In genomic region chr11:112811152-112811871, GRCm38 (mm10) we compare ENCODE assay signal across 8 mouse cellular contexts. TPM values are rescaled to one million over a fixed set of nuclear protein-coding genes. Genes with fewer than 3 reads are reported as not detected.
DNase-seq lines count a peak whose midpoint lies in the region; ATAC-seq and TF ChIP-seq lines count a peak whose summit lies in the region.

No protein-coding gene starts in this region.

- DNase-seq in adrenal gland, adult (ENCODE audit: inconsistent age in 2 of 2, low spot score in 1 of 2) = peak; percentile 79 to 90
- DNase-seq in kidney, postnatal 0 days (ENCODE audit: low spot score) = peak; percentile 35
- peak; percentile 47 to 57 for DNase-seq in right cerebral cortex, postnatal 36 days (ENCODE audit: low spot score in 2 of 2)
- no peak for DNase-seq in spleen, adult 12 weeks (ENCODE audit: low spot score)
- DNase-seq in gastrocnemius, postnatal 4 days (ENCODE audit: low spot score in 2 of 2) = no peak

- no peak overlapping the region for H3K27ac ChIP-seq in ES-Bruce4 (ENCODE audit: insufficient read depth, low read length)
- peak overlapping the region; percentile 91 for H3K27ac ChIP-seq in forebrain, embryonic 13.5 days
- no peak overlapping the region for H3K27ac ChIP-seq in kidney, postnatal 0 days
- H3K27ac ChIP-seq in liver, embryonic 12.5 days = no peak overlapping the region

- no peak for TF ChIP-seq POLR2A in ES-Bruce4 (IDR thresholded peaks at IDR 0.05; ENCODE audit: insufficient read depth, low read length)

- no peak for TF ChIP-seq CTCF in ES-Bruce4 (IDR thresholded peaks at IDR 0.05; ENCODE audit: low read depth, low read length)
- TF ChIP-seq CTCF in kidney, postnatal 0 days (IDR thresholded peaks at IDR 0.05; ENCODE audit: low read depth) = no peak

- no peaks in the 10 kb centered on the region for H3K9me3 ChIP-seq in ES-Bruce4 (replicated peaks; ENCODE audit: control insufficient read depth, insufficient read depth, low read length, poor library complexity, severe bottlenecking)
- H3K9me3 ChIP-seq in forebrain, embryonic 13.5 days (replicated peaks) = no peaks in the 10 kb centered on the region
- H3K9me3 ChIP-seq in kidney, postnatal 0 days (replicated peaks; ENCODE audit: low read length) = no peaks in the 10 kb centered on the region
- H3K9me3 ChIP-seq in liver, embryonic 12.5 days (replicated peaks) = no peaks in the 10 kb centered on the region

- peak; percentile 98 for ATAC-seq in forebrain, embryonic 13.5 days
- ATAC-seq in kidney, postnatal 0 days (replicated peaks; ENCODE audit: low FRiP score, low read depth) = no peak; the same call in 1 of the 2 replicates
- ATAC-seq in liver, embryonic 12.5 days = no peak

- H3K4me3 ChIP-seq in ES-Bruce4 (ENCODE audit: low read depth, low read length) = peak overlapping the region; percentile 55; the same call in 1 of the 2 replicates
- H3K4me3 ChIP-seq in forebrain, embryonic 13.5 days = peak overlapping the region; percentile 26
- H3K4me3 ChIP-seq in kidney, postnatal 0 days (replicated peaks; ENCODE audit: low read depth, low read length) = peak overlapping the region; percentile 6; the same call in 1 of the 2 replicates
- no peak overlapping the region for H3K4me3 ChIP-seq in liver, embryonic 12.5 days

- no peaks in the 10 kb centered on the region for H3K36me3 ChIP-seq in ES-Bruce4 (ENCODE audit: control insufficient read depth, insufficient read depth, low read length, poor library complexity, severe bottlenecking)
- no peaks in the 10 kb centered on the region for H3K36me3 ChIP-seq in forebrain, embryonic 13.5 days (ENCODE audit: poor library complexity, severe bottlenecking)
- no peaks in the 10 kb centered on the region for H3K36me3 ChIP-seq in kidney, postnatal 0 days (ENCODE audit: insufficient read depth, low read length)
- H3K36me3 ChIP-seq in liver, embryonic 12.5 days = no peaks in the 10 kb centered on the region

- no peaks in the 10 kb centered on the region; the same call in 1 of the 2 replicates for H3K27me3 ChIP-seq in ES-Bruce4 (ENCODE audit: control insufficient read depth, insufficient read depth, low read length, poor library complexity, severe bottlenecking)
- H3K27me3 ChIP-seq in forebrain, embryonic 13.5 days = no peaks in the 10 kb centered on the region
- no peaks in the 10 kb centered on the region for H3K27me3 ChIP-seq in kidney, postnatal 0 days (ENCODE audit: insufficient read depth, low read length)
- H3K27me3 ChIP-seq in liver, embryonic 12.5 days (replicated peaks) = peaks cover 26% of the 10 kb centered on the region

- peak; percentile 84 for TF ChIP-seq EP300 in ES-Bruce4 (IDR thresholded peaks at IDR 0.05; ENCODE audit: insufficient read depth, low read depth, low read length)

- no peak overlapping the region for H3K9ac ChIP-seq in ES-Bruce4 (ENCODE audit: low read depth, poor library complexity, severe bottlenecking)
- 0 out of 2 replicates have a peak overlapping the region, but pooled peaks have one; percentile 48 for H3K9ac ChIP-seq in forebrain, embryonic 13.5 days
- no peak overlapping the region for H3K9ac ChIP-seq in kidney, postnatal 0 days (ENCODE audit: low read depth, low read length)
- H3K9ac ChIP-seq in liver, embryonic 12.5 days = no peak overlapping the region

- H3K4me2 ChIP-seq in forebrain, embryonic 13.5 days = peak overlapping the region; percentile 51
- peak overlapping the region; percentile 54 for H3K4me2 ChIP-seq in kidney, postnatal 0 days (ENCODE audit: low read length)
- H3K4me2 ChIP-seq in liver, embryonic 12.5 days = peak overlapping the region; percentile 39

- H3K4me1 ChIP-seq in ES-Bruce4 (ENCODE audit: control insufficient read depth, insufficient read depth, low read length) = no peaks in the 10 kb centered on the region
- H3K4me1 ChIP-seq in forebrain, embryonic 13.5 days = peaks cover 58% of the 10 kb centered on the region
- peaks cover 6% of the 10 kb centered on the region; the same call in 1 of the 2 replicates for H3K4me1 ChIP-seq in kidney, postnatal 0 days (replicated peaks; ENCODE audit: insufficient read depth, low read length)
- no peaks in the 10 kb centered on the region for H3K4me1 ChIP-seq in liver, embryonic 12.5 days

- 1% methylated on average over 19 of the region's 19 CpGs for WGBS in forebrain, embryonic 13.5 days
- WGBS in kidney, postnatal 0 days = 4% methylated on average over 19 of the region's 19 CpGs
- 9% methylated on average over 19 of the region's 19 CpGs for WGBS in liver, embryonic 12.5 days (ENCODE audit: insufficient replicate concordance)

RNA-seq across cellular contexts. Expression of gene Sox9, which starts 29.3 kb away (rescaled TPM):
- 0.33 and 0.43 TPM in 2 replicates for polyA plus RNA-seq in ES-Bruce4 (2011; ENCODE audit: insufficient read depth, insufficient read length, low read depth, missing spikeins)
- polyA plus RNA-seq in forebrain, embryonic 13.5 days (2015; fragmentation: Nextera tagmentation; extraction: Ambion mirVana) = 94.1 and 97.8 TPM in 2 replicates
- 28.0 and 29.3 TPM in 2 replicates for polyA plus RNA-seq in kidney, postnatal 0 days (2015; fragmentation: Nextera tagmentation; extraction: Ambion mirVana)
- polyA plus RNA-seq in liver, embryonic 12.5 days (2016; fragmentation: Nextera tagmentation; extraction: Ambion mirVana) = 2.4 and 2.7 TPM in 2 replicates
- 1 to 10 TPM; 3.1 to 4.0 TPM for total RNA-seq in gastrocnemius, postnatal 4 days (2021)

Comparison
In these comparisons a context has a peak if more than half of its experiments do, and no peak if none do; other contexts are left out.
1. DNase-seq: peak in adrenal gland, adult (2 of 2), kidney, postnatal 0 days (single experiment) and right cerebral cortex, postnatal 36 days (2 of 2); none in spleen, adult 12 weeks (single experiment) and gastrocnemius, postnatal 4 days (0 of 2).
2. Peak in every context shown above with its lines, with median percentiles within 50 percentile points of each other: H3K4me2 ChIP-seq.